In the genomic region with DNA sequence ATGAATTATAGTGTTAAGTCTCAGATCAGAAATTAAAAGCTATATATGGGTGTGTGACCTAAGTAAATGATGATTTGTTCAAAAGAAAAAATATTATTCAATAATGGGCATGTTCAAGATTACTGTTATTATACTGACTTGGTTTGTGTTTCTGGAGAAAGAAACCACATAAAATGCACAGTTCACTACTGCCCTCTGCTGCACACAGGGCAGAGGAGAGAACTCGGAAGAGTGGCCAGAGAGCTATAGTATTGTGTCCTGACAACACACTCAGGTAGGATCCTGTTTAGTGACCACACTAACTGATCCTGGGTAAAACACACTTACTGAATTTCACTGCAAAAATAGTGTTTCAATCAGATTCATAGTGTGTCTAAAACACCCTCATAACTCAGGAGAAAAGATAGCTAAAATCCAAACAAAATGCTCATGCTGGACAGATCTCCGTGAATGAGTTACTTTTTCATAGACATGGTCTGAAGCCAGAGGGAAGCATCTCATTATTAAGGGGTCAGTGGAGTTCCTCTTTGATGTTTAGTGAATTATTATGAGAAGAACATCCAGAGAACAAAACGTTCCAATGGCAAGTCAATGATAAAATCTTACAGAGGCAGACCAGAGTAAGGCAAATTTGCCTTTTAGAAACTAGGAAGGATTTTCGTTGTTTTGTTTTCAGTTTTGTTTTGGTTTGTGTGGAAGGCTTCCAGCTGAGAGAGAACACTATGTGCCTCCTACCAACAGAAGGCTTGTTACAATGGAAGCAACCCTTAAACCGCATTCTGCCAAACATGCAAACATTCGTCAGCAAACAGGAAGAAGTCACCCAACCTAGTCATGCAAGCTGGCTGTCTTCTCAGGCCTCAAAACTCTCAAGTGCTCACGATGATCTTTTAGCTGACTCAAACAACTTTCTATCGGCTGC, we compare ENCODE assay signal across 8 mouse cellular contexts.
DNase-seq lines count a peak whose midpoint lies in the region; ATAC-seq and TF ChIP-seq lines count a peak whose summit lies in the region.

No protein-coding gene starts in this region.

- peak; percentile 61; the same call in 1 of the 2 replicates for ATAC-seq in forebrain, embryonic 13.5 days
- peak; percentile 81 for ATAC-seq in frontal cortex, adult (ENCODE audit: low TSS enrichment)
- ATAC-seq in inflammation-experienced regulatory T-cells, adult 6 months, result peak; percentile 77
- ATAC-seq in megakaryocyte-erythroid progenitor cell, adult 5-6 weeks (replicated peaks; ENCODE audit: low FRiP score, low TSS enrichment, poor library complexity, severe bottlenecking), result peak; percentile 94

- no peaks in the 10 kb centered on the region for H3K27me3 ChIP-seq in forebrain, embryonic 13.5 days
- H3K27me3 ChIP-seq in forebrain, embryonic 10.5 days (ENCODE audit: poor library complexity, severe bottlenecking), result no peaks in the 10 kb centered on the region

- no peak overlapping the region for H3K4me2 ChIP-seq in forebrain, embryonic 13.5 days

- H3K36me3 ChIP-seq in forebrain, embryonic 13.5 days (ENCODE audit: poor library complexity, severe bottlenecking), result no peaks in the 10 kb centered on the region
- H3K36me3 ChIP-seq in forebrain, embryonic 10.5 days (replicated peaks), result no peaks in the 10 kb centered on the region

- TF ChIP-seq CTCF in bone marrow macrophage, adult 2 months (IDR thresholded peaks at IDR 0.05; ENCODE audit: low read depth, low read length), result peak; percentile 45
- TF ChIP-seq CTCF in left cerebral cortex, adult 2 months (IDR thresholded peaks at IDR 0.05), result peak; percentile 81

- H3K27ac ChIP-seq in forebrain, embryonic 13.5 days, result no peak overlapping the region
- no peak overlapping the region for H3K27ac ChIP-seq in forebrain, embryonic 10.5 days
- peak overlapping the region; percentile 2; the same call in 1 of the 2 replicates for H3K27ac ChIP-seq in bone marrow macrophage, adult 2 months (ENCODE audit: insufficient read depth, low read depth, low read length)
- H3K27ac ChIP-seq in left cerebral cortex, adult 2 months, result no peak overlapping the region

- H3K4me1 ChIP-seq in forebrain, embryonic 13.5 days, result no peaks in the 10 kb centered on the region
- H3K4me1 ChIP-seq in forebrain, embryonic 10.5 days, result no peaks in the 10 kb centered on the region
- H3K4me1 ChIP-seq in bone marrow macrophage, adult 2 months (ENCODE audit: control insufficient read depth, insufficient read depth, low read length), result no peaks in the 10 kb centered on the region

- H3K9ac ChIP-seq in forebrain, embryonic 13.5 days, result no peak overlapping the region

- intact Hi-C loops in left cerebral cortex, adult 2 months (cut with DNase I), result loop anchor here (1.0 to 5.0 kb wide), 3 partner anchors 164 to 889 kb away; no protein-coding TSS in a partner anchor

- TF ChIP-seq POLR2A in bone marrow macrophage, adult 2 months (IDR thresholded peaks at IDR 0.05; ENCODE audit: borderline replicate concordance, low read depth, low read length), result no peak

- DNase-seq in forebrain, embryonic 10.5 days (ENCODE audit: extremely low spot score, low spot score), result no peak
- peak; percentile 26 to 45 for DNase-seq in left cerebral cortex, adult 2 months (ENCODE audit: extremely low spot score in 1 of 2, low spot score in 2 of 2)
- DNase-seq in right cerebral cortex, postnatal 4 days, result peak; percentile 57

- no peaks in the 10 kb centered on the region for H3K9me3 ChIP-seq in forebrain, embryonic 13.5 days (replicated peaks)
- no peaks in the 10 kb centered on the region for H3K9me3 ChIP-seq in forebrain, embryonic 10.5 days

- 42% methylated on average over 8 of the region's 8 CpGs for WGBS in forebrain, embryonic 13.5 days
- WGBS in forebrain, embryonic 10.5 days, result 60% methylated on average over 8 of the region's 8 CpGs

- no peak overlapping the region for H3K4me3 ChIP-seq in forebrain, embryonic 13.5 days
- H3K4me3 ChIP-seq in forebrain, embryonic 10.5 days, result no peak overlapping the region
- H3K4me3 ChIP-seq in bone marrow macrophage, adult 2 months (ENCODE audit: insufficient read depth, low read length), result 0 out of 2 replicates have a peak overlapping the region, but pooled peaks have one; percentile 6
- no peak overlapping the region for H3K4me3 ChIP-seq in left cerebral cortex, adult 2 months
